Mouse (Mus musculus) megakaryocyte, embryonic 14.5 days (primary cell): ENCODE results near the gene Rps2.

Experiments used
- FLI1 ChIP-seq: IDR thresholded peaks from 2 replicates; pipeline ENCODE4 v1.6.1; 2012; ENCODE audit warnings: low read length, inconsistent platforms, mixed read lengths
- GATA1 ChIP-seq: IDR thresholded peaks from 3 replicates; pipeline ENCODE4 v1.6.1; 2012; ENCODE audit warnings: mixed read lengths, low read length, inconsistent platforms, borderline replicate concordance

DNA sequence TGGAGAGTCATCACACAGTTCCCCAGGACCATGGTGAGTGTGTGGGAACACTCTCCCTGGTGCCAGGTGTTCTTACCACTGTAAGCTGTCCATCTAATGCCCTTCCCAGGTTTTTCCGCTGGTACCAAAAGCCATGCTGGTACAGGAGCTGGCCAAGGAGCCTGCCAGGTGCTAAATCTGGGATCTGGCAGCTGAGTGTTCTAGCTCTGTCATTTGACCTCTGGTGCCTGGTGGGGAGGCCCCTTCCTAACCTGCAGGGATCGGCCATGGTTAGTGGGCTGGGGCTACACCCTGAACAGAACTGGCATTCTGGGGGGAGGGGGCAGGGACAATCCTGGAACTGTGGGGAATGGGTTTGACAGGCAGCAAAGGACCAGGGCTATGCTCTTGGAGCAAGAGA is 9.7 kb downstream of the Rps2 start, which contains the start of gene Rpl3l:
- TF ChIP-seq GATA1 (no peak), FLI1 (no peak)
